Mouse (Mus musculus) stomach, postnatal 0 days (tissue): ENCODE measurements at regions not wholly inside any gene's neighbourhood (a gene's known extent, or its start where the extent isn't known, plus 50 kb on each side); places are given as distances from the start of the nearest gene placed in this dataset.

Experiments
- ATAC-seq: fragments of 200-750 bp; cut with Nextera tagmentation; 2 replicates; pipeline ENCODE4 v1.8.0; 2017; ENCODE audit not compliant: low FRiP score, low TSS enrichment
- DNase-seq: peaks from one replicate; pipeline ENCODE4 v3.0.0-alpha.2; 2016; ENCODE audit warnings: low spot score
- H3K27ac ChIP-seq: fragments of 300-500 bp; sonication (generic); replicated peaks from 2 replicates; pipeline ENCODE4 v1.5.1; 2014; ENCODE audit warnings: mild to moderate bottlenecking, control low read depth
- H3K27me3 ChIP-seq: fragments of 300-500 bp; sonication (generic); 2 replicates; pipeline ENCODE4 v1.6.1; 2014; ENCODE audit warnings: low read length; ENCODE audit not compliant: control insufficient read depth, insufficient read depth
- H3K36me3 ChIP-seq: fragments of 300-500 bp; sonication (generic); 2 replicates; pipeline ENCODE4 v1.6.1; 2014; ENCODE audit warnings: low read length, mixed read lengths; ENCODE audit not compliant: control insufficient read depth, insufficient read depth
- H3K4me1 ChIP-seq: fragments of 300-500 bp; sonication (generic); replicated peaks from 2 replicates; pipeline ENCODE4 v1.6.1; 2014; ENCODE audit warnings: antibody characterized with exemption; ENCODE audit not compliant: control insufficient read depth, insufficient read depth
- H3K4me2 ChIP-seq: fragments of 300-500 bp; sonication (generic); replicated peaks from 2 replicates; pipeline ENCODE4 v1.6.1; 2014; ENCODE audit warnings: low read depth, mild to moderate bottlenecking, control low read depth, moderate library complexity
- H3K4me3 ChIP-seq: fragments of 300-500 bp; sonication (generic); 2 replicates; pipeline ENCODE4 v1.5.1; 2014; ENCODE audit warnings: low read depth, low read length, control low read depth
- H3K9ac ChIP-seq: fragments of 300-500 bp; sonication (generic); 2 replicates; pipeline ENCODE4 v1.6.1; 2014; ENCODE audit warnings: mild to moderate bottlenecking, low read length, control low read depth, mixed read lengths
- H3K9me3 ChIP-seq: fragments of 300-500 bp; sonication (generic); 2 replicates; pipeline ENCODE4 v1.6.1; 2016; ENCODE audit warnings: low read length; ENCODE audit not compliant: control insufficient read depth
- CTCF ChIP-seq: IDR thresholded peaks from 2 replicates; pipeline ENCODE4 v1.5.1; 2016; ENCODE audit warnings: antibody characterized with exemption, low read depth, mild to moderate bottlenecking, moderate library complexity
- EP300 ChIP-seq: optimal IDR thresholded peaks from 2 replicates; pipeline ENCODE3; 2016; ENCODE audit warnings: antibody characterized with exemption
- WGBS: fragments of 180-500 bp; shearing (Covaris S2); extraction: QIAGEN DNeasy Blood & Tissue Kit; methylation state at CpG from one replicate; pipeline ENCODE4 v1.1.7; 2014; 5-methylcytosine and 5-hydroxymethylcytosine counted together

GRCm38 (mm10) chr2:128407076-128407475, 183.9 kb upstream of the Spdye4c start:
- 73% methylated on average over 7 of the region's 7 CpGs for WGBS
- TF ChIP-seq EP300 (no peak), CTCF (no peak)
- no peak overlapping the region for H3K27ac ChIP-seq
- H3K9ac ChIP-seq, result no peak overlapping the region
- no peaks in the 10 kb centered on the region for H3K9me3 ChIP-seq
- H3K4me3 ChIP-seq, result no peak overlapping the region
- H3K4me2 ChIP-seq, result no peak overlapping the region
- DNase-seq, result no peak
- no peaks in the 10 kb centered on the region for H3K36me3 ChIP-seq
- H3K4me1 ChIP-seq, result no peaks in the 10 kb centered on the region
- ATAC-seq, result no peak
- H3K27me3 ChIP-seq, result no peaks in the 10 kb centered on the region

DNA sequence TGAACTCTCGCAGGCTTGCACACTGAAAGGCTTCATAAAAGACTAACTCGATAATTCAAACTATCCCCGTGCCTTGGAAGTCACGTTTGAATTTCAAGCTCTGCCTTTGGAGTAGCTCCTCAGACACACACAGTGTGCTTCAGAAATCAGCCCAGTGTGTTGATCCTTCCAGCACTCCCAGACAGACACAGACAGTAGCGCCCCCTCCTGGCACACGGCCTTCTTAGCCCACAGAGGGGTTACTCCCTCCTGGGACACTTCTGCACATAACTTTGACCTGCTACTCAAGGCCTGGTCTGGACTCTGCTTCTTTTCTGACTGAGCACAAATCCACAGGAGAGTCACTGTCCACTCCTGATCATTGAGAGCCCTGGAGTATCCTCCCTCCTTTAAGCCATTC, 182.3 kb upstream of the Spdye4c start:
- H3K9me3 ChIP-seq, result no peaks in the 10 kb centered on the region
- DNase-seq (peak; percentile 74), ATAC-seq (0 out of 2 replicates have a peak, but pooled peaks have one; percentile 33)
- WGBS, result 29% methylated on average over 6 of the region's 6 CpGs
- H3K9ac ChIP-seq, result no peak overlapping the region
- H3K4me3 ChIP-seq, result no peak overlapping the region
- H3K4me2 ChIP-seq, result no peak overlapping the region
- H3K27ac ChIP-seq, result no peak overlapping the region
- peak; percentile 75 for TF ChIP-seq CTCF
- no peak for TF ChIP-seq EP300
- no peaks in the 10 kb centered on the region for H3K27me3 ChIP-seq
- H3K4me1 ChIP-seq, result no peaks in the 10 kb centered on the region; the same call in 1 of the 2 replicates
- no peaks in the 10 kb centered on the region for H3K36me3 ChIP-seq

DNA sequence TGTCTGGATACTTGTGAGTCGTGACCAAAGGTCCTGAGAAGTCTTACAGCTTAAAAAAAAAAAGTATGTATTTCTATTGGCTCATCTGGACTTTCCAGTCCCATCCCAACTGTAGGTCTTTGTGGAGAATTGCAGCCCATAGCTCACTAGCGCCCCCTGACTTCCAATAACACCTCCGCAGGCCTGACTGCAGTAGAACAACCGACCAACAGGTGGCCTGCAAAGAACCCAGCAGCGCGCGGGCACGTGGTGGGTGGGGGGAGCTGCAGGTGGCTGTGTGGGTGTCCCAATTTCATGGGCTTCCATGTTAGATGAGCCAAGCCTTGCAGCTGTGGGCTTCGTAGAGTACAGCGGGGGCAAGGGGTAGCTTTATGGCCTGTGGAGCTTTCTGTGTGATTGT, 178.7 kb upstream of the Spdye4c start:
- Histone ChIP-seq H3K4me3 (no peak overlapping the region), H3K9me3 (no peaks in the 10 kb centered on the region), H3K36me3 (no peaks in the 10 kb centered on the region), H3K9ac (no peak overlapping the region), H3K27ac (no peak overlapping the region), H3K27me3 (no peaks in the 10 kb centered on the region), H3K4me2 (no peak overlapping the region), H3K4me1 (no peaks in the 10 kb centered on the region; the same call in 1 of the 2 replicates)
- DNase-seq, result peak; percentile 74
- TF ChIP-seq CTCF, result peak; percentile 95
- no peak for TF ChIP-seq EP300
- WGBS, result 24% methylated on average over 10 of the region's 10 CpGs
- ATAC-seq, result peak; percentile 59

DNA sequence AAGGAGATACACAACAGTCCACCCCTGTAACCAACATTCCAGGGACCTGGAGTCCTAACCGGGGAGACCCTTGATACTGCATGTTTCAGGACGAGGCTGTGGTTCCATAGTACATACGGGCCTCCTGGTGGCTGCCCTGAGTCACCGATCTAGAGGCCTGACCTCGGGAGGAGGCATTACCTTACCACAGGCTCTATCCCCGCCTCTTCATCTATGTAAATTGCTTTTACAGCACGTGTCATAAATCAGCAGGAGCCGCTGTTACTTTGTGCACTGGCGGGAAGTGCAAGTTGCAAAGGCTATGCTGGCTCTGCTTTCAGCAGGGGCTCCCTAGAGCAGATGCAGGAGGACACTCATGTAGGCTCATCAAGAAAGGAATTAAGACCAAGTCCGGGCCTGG, 178.0 kb upstream of the Spdye4c start:
- Histone ChIP-seq H3K4me3 (no peak overlapping the region), H3K36me3 (no peaks in the 10 kb centered on the region), H3K4me2 (no peak overlapping the region), H3K27ac (no peak overlapping the region), H3K27me3 (no peaks in the 10 kb centered on the region), H3K9me3 (no peaks in the 10 kb centered on the region), H3K9ac (no peak overlapping the region), H3K4me1 (no peaks in the 10 kb centered on the region; the same call in 1 of the 2 replicates)
- TF ChIP-seq EP300, result no peak
- peak; percentile 28 for TF ChIP-seq CTCF
- DNase-seq, result peak; percentile 18
- WGBS, result 18% methylated on average over 10 of the region's 10 CpGs
- peak; percentile 71 for ATAC-seq

DNA sequence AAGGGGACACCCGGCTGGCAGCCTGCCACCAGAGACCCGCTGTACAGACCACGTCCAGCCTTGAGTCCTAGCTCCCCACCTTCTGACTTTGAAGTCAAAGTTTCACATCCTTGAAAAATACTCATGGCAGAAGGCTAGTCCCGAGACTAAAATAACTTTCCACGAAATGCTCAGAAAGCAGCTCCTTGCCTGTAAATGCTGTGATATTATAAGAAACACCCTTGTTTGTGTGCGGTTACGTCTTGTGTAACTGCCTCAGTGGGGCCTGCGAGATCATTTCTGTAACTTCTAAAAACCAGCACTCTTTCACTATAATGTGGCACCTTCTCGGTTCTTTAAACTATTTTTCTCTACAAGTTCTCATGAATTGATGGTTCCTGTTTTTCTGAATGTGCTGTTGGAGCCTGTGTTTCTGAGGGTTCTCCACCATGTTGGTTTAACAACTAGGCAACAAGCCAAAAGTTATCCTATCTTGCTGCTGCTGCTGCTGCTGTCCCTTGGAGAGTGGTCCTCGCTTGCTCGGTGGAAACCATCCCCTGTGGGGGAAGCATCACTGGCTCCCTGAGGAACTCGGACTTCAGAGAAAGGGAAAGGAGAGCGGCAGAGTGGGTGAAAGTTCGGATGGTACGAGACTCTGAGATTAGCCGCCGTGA, 176.3 kb upstream of the Spdye4c start:
- WGBS, result 77% methylated on average over 17 of the region's 17 CpGs
- no peak for DNase-seq

GRCm38 (mm10) chr2:128416416-128416815, 174.6 kb upstream of the Spdye4c start:
- Histone ChIP-seq H3K4me3 (no peak overlapping the region), H3K36me3 (no peaks in the 10 kb centered on the region), H3K27me3 (no peaks in the 10 kb centered on the region), H3K27ac (0 out of 2 replicates have a peak overlapping the region, but pooled peaks have one; percentile 35), H3K4me1 (no peaks in the 10 kb centered on the region; the same call in 1 of the 2 replicates), H3K4me2 (no peak overlapping the region), H3K9me3 (no peaks in the 10 kb centered on the region), H3K9ac (no peak overlapping the region)
- ATAC-seq (no peak), DNase-seq (no peak)
- no peak for TF ChIP-seq CTCF
- no peak for TF ChIP-seq EP300
- 64% methylated on average over 7 of the region's 7 CpGs for WGBS

More for the DNA sequence above, 176.3 kb upstream of the Spdye4c start:
- H3K36me3 ChIP-seq, result no peaks in the 10 kb centered on the region
- no peaks in the 10 kb centered on the region for H3K9me3 ChIP-seq
- no peaks in the 10 kb centered on the region for H3K27me3 ChIP-seq
- no peak overlapping the region for H3K27ac ChIP-seq
- no peaks in the 10 kb centered on the region; the same call in 1 of the 2 replicates for H3K4me1 ChIP-seq
- H3K9ac ChIP-seq, result no peak overlapping the region
- no peak for ATAC-seq
- H3K4me3 ChIP-seq, result no peak overlapping the region
- no peak overlapping the region for H3K4me2 ChIP-seq
- TF ChIP-seq EP300, result no peak
- no peak for TF ChIP-seq CTCF
